ENCODE assay signal across 9 mouse cellular contexts in the genomic region with DNA sequence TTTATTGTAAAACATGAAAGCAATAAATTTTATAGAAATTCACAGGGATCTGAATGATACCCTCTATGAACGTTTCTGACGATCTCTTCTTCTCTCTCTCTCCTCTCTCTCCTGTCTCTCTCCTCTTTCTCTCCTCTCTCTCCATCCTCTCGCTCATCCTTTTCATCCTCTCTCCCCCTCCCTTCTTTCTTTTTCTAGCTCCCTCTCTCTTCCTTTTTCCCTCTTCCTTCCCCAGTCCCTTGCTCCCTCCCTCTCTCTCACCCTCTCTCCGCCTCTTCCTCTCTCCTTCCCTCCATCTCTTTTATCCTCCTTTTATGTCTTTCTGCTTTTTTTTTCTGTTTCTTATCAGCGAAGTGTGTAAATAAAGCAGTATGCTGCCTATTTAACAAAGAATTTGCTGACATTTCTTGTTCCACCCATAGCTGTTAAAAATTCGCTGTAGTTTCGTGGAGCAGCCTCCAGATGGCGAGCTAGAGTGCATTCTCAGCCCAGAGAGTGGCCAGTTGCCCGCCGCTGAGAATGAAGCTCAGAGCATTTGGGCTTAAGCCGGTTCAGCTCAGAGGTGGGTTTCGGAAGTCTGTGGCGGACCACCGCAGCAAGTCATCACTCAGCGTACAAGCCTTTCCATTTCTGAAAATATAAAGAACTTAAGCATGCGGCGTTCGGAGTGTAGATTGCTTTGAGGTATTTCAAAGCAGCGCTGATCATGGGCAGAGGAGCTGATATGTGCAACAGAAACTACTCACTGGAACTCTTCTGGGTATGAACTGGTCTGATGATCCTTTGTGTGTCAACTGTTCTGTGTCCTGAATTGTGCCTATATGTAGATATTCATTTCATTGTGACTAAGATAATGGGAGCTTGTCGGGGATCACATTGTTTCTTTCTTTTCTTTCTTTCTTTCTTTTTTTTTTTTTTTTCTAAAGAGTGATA. TPM values are rescaled to one million over a fixed set of nuclear protein-coding genes. Genes with fewer than 3 reads are reported as not detected.
A peak's percentile ranks its signal among the peaks of the same experiment; 100 is the strongest.
DNase-seq lines count a peak whose midpoint lies in the region; ATAC-seq and TF ChIP-seq lines count a peak whose summit lies in the region.
"Had no signal": no experiment of that assay in that cellular context is flagged by ENCODE, and none has a peak within 500 bp of the region (broad histone marks: within the 10 kb centered on the region; RNA-seq: fewer than 3 reads in every experiment).

No protein-coding gene starts in this region.

- H3K9me3 ChIP-seq in embryonic facial prominence, embryonic 12.5 days: no peaks in the 10 kb centered on the region
- H3K9me3 ChIP-seq in lung, embryonic 14.5 days (ENCODE audit: low read depth, low read length): no peaks in the 10 kb centered on the region

- WGBS in embryonic facial prominence, embryonic 12.5 days: 11% methylated on average over 20 of the region's 20 CpGs
- 11% methylated on average over 20 of the region's 20 CpGs for WGBS in lung, embryonic 14.5 days

- 0 out of 2 replicates have a peak, but pooled peaks have one; percentile 35 for ATAC-seq in embryonic facial prominence, embryonic 12.5 days (ENCODE audit: insufficient number of reproducible peaks, insufficient read depth, low FRiP score, low TSS enrichment)
- peak; percentile 75 for ATAC-seq in lung, embryonic 14.5 days (ENCODE audit: insufficient read depth)

- no peaks in the 10 kb centered on the region for H3K36me3 ChIP-seq in embryonic facial prominence, embryonic 12.5 days
- no peaks in the 10 kb centered on the region for H3K36me3 ChIP-seq in lung, embryonic 14.5 days (ENCODE audit: insufficient read depth)

- peak overlapping the region; percentile 34 for H3K4me3 ChIP-seq in embryonic facial prominence, embryonic 12.5 days
- peak overlapping the region; percentile 19; the same call in 1 of the 2 replicates for H3K4me3 ChIP-seq in lung, embryonic 14.5 days (ENCODE audit: low read depth, low read length)
- H3K4me3 ChIP-seq: erythroblast, embryonic 14.5 days had no signal

- no peaks in the 10 kb centered on the region for H3K27me3 ChIP-seq in embryonic facial prominence, embryonic 12.5 days
- no peaks in the 10 kb centered on the region for H3K27me3 ChIP-seq in lung, embryonic 14.5 days (ENCODE audit: insufficient read depth, low read length)

- peak; percentile 73 for TF ChIP-seq CTCF in lung, embryonic 14.5 days (IDR thresholded peaks at IDR 0.05; ENCODE audit: low read depth)

- peak; percentile 27 for DNase-seq in 416B (ENCODE audit: low read depth)
- peak; percentile 69 for DNase-seq in adrenal gland, postnatal 10 days
- peak; percentile 56 to 69 for DNase-seq in heart, postnatal 10 days
- peak; percentile 78 to 79 for DNase-seq in kidney, postnatal 4 days
- DNase-seq in lung, embryonic 14.5 days: peak; percentile 87
- peak; percentile 82 for DNase-seq in retina, postnatal 1 day
- no peak for DNase-seq in spleen, postnatal 36 days (ENCODE audit: low spot score in 2 of 2)

- H3K27ac ChIP-seq in embryonic facial prominence, embryonic 12.5 days: no peak overlapping the region
- H3K27ac ChIP-seq in lung, embryonic 14.5 days (ENCODE audit: low read depth): no peak overlapping the region

- peak overlapping the region; percentile 19; the same call in 1 of the 2 replicates for H3K9ac ChIP-seq in embryonic facial prominence, embryonic 12.5 days
- H3K9ac ChIP-seq in lung, embryonic 14.5 days: no peak overlapping the region

- no peaks in the 10 kb centered on the region for H3K4me1 ChIP-seq in embryonic facial prominence, embryonic 12.5 days
- no peaks in the 10 kb centered on the region for H3K4me1 ChIP-seq in lung, embryonic 14.5 days (ENCODE audit: insufficient read depth)

- intact Hi-C loops in heart, postnatal 10 days (cut with DNase I): loop anchor here (2.0 kb wide), 1 partner anchor 335 kb away; no protein-coding TSS in a partner anchor

- peak overlapping the region; percentile 54 for H3K4me2 ChIP-seq in embryonic facial prominence, embryonic 12.5 days (replicated peaks)
- H3K4me2 ChIP-seq in lung, embryonic 14.5 days: peak overlapping the region; percentile 57

RNA-seq across cellular contexts. Expression of gene Slitrk3, which starts 8.5 kb away (rescaled TPM):
- total RNA-seq in adrenal gland, postnatal 10 days (2021): under 1 TPM; 0.06 to 0.24 TPM
- polyA plus RNA-seq in embryonic facial prominence, embryonic 12.5 days (2016; fragmentation: Nextera tagmentation; extraction: Ambion mirVana): 1.9 and 2.8 TPM in 2 replicates
- under 1 TPM; 0.07 TPM for total RNA-seq in heart, postnatal 10 days (2021)
- 0.04 and 0.09 TPM in 2 replicates for polyA plus RNA-seq in lung, embryonic 14.5 days (2014; fragmentation: Nextera tagmentation; extraction: Ambion mirVana)
- polyA plus RNA-seq: erythroblast, embryonic 14.5 days had no signal

Comparison
In these comparisons a context has a peak if more than half of its experiments do, and no peak if none do; other contexts are left out.
1. DNase-seq: peak in 416B (single experiment), adrenal gland, postnatal 10 days (single experiment), heart, postnatal 10 days (2 of 2), kidney, postnatal 4 days (2 of 2), lung, embryonic 14.5 days (single experiment) and retina, postnatal 1 day (single experiment); none in spleen, postnatal 36 days (0 of 2).